Mouse (Mus musculus) kidney, adult 11 months (tissue): ENCODE results near the gene Cmas.

Source experiments
- DNase-seq: peaks from one replicate; pipeline ENCODE4 v3.0.0; 2022

Cmas gene

GRCm38 (mm10) chr6:142795087-142795486, 38.6 kb downstream of the Cmas start:
- DNase-seq: no peak

GRCm38 (mm10) chr6:142795655-142796441, 39.4 kb downstream of the Cmas start:
- DNase-seq: no peak

- DNase-seq: no peak
Measured at GRCm38 (mm10) chr6:142797996-142798395, 41.5 kb downstream of the Cmas start.

DNA sequence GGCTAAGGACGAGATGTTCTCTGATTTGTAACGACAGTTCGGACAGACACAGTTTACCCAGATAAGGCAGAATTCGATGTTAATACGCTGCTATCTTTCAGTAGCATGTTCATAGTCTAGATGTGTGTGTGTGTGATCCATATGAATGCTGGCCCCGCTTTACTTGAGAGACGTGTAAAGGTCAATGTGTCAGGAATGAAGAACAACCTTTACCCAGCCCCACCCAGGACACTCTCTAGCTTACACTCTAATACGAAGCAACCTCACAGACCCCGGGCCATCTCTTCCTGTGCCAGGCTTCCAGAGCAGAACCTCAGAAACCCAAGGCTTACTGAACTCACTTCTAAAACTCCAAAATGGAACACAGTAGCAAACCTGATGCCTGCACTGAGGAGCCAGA, 42.4 kb downstream of the Cmas start:
- DNase-seq: no peak

DNA sequence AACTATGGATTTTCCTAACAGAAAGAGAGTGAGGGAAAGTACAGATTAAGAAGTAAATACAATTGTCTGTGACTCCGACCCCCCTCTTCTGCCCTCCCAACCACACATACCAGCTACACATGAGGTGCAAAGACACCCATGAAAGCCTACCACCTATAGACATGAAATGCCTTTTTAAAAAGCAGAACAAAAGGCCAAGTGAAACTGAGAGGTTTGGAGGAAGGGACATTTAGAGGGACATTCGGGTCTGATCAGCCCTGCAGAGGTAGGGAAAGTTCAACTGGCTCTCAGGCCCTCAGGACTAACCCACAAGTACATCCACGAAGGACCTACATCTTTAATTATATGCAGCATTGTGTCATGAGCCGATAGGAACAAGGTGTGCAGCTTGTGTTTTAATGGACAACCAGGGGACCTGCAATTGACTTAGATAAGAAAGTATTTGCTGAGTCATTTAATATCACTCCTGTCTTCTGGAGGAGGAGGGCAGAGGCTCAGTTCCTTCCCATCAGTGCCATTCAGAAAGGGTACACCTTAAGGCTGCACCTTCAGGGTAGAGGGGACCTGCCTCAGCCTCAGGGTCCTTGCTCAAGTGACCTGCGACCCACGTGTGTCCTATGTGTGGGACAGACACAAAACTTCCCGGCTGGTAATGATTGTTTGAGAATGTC, 43.4 kb downstream of the Cmas start:
- DNase-seq: no peak

DNA sequence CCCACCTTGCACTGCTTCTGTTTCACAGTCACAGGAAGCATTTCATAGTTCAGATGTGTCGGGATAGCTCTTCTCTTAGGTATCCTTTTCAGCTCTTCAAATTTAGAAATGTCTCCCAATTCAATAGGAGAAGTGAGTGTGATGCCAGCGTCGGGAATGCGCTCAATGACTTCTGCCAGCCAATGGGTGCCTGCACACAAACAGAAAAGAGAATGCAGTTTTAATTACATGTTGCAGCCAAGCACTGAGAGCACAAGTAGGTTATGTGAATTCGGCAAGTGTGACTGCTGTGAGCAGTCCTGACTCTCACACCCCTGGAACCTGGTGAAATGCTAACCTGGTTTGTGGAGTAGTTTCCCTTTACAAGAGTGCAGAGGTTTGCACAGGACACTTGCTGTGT, 45.2 kb downstream of the Cmas start:
- DNase-seq: no peak

DNA sequence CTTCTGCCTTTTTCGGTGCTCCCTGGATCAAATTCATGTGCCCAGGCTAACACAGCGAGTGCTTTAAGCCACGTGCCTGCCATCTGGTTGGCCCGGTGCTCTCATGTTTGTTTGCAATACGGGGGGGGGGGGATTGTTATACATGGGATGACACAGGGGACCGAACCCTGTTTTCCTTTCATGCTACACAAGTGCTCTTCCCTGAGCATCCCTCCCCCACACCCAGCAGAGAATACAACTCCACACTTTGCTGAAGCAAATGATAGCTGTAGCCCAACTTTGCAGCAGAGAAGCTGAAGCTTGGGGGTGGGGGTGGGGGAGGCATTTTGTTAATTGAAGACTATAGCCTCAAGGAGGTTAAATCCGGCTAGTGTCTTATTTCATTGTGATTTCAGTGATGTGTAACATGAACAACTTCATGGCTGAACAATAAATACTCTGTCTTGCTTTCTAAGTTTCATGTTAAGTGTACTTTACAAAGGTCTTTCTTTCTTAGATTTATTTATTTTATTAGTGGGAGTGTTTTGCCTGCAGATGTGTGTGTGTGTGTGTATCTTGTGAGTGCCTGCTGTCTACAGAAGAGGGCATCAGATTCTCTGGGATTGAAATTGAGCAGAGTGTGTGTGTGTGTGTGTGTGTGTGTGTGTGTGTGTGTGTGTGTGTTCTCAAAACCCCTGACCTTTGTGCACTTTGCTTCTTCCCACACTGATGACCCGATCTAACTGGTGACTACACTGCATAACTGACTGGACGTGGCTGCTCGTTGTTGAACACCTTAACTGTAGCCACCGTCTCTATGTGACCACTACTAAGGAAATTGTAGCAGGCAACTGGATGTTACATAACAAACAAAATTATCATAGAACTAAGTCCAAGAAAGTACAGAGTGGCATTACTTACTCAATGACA, 46.4 kb downstream of the Cmas start:
- DNase-seq: no peak

- DNase-seq: no peak
Measured at GRCm38 (mm10) chr6:142804402-142804801, 47.9 kb downstream of the Cmas start, which contains the start of gene Sult6b2. Gene Sult6b2 (minus strand): TSS chr6:142804502.

GRCm38 (mm10) chr6:142806326-142806725, 49.8 kb downstream of the Cmas start:
- no peak for DNase-seq

- no peak for DNase-seq
Measured at GRCm38 (mm10) chr6:142809373-142810098, 53.0 kb downstream of the Cmas start.

GRCm38 (mm10) chr6:142810239-142810638, 53.8 kb downstream of the Cmas start:
- no peak for DNase-seq

DNA sequence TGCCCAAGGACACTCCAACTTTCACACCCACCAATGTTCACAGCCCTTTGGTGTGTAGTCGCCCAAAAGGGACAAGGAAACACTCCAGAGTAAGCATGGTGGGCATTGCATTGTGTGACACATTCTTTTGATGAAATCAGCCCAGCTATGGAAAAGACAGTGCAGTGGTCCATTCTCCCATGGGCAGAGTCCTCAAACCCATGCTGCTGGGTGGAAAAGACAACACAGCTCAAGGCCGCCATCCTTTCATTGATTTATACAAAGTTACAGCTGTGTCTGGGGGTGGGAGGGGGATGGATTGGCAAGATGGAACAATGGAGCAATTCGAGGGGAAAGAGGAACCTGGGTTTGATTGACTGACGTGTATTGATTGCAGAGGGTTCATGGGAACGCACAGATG, 56.5 kb downstream of the Cmas start:
- no peak for DNase-seq

DNA sequence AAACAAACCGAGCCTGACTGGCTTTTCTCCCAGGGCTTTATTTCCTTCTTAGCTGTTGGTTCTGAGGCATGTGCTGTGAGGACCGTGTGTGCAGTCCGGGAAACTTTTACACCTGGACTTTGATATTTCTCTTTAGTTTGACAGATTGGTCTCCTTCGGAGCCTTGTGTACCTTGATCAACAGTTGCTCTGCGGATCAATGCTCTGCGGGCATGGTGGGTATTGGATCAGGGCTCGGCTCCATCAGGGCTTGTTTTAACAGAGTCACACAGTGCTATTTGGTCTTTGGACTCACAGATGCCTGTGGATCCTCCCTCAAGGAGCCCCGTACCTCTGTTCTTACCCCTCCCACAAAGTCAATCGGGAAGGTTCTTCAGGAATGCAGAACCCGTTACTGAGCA, 57.5 kb downstream of the Cmas start:
- peak; percentile 66 for DNase-seq

GRCm38 (mm10) chr6:142814495-142814921, 58.0 kb downstream of the Cmas start:
- peak; percentile 78 for DNase-seq

DNA sequence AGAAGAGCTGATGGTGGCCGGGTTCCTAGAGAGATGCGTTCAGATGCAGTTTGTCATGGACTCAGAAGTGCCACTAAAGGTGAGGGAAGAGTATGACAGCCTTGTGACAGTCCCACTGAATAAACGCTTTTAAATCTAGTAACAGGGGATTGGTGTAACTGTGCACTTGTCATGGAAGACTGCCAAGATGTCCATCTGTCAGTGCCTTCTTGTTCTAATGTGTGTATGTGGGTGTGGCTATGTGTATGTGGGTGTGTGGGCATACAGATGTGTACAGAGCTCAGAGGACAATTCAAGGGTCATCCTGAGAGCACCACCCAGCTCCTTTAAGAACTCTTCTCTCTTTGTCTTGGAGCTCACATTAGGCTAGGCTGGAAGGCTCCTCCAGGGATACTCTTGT, 59.0 kb downstream of the Cmas start:
- DNase-seq: no peak

- DNase-seq: no peak
Measured at GRCm38 (mm10) chr6:142818306-142818705, 61.8 kb downstream of the Cmas start.

DNA sequence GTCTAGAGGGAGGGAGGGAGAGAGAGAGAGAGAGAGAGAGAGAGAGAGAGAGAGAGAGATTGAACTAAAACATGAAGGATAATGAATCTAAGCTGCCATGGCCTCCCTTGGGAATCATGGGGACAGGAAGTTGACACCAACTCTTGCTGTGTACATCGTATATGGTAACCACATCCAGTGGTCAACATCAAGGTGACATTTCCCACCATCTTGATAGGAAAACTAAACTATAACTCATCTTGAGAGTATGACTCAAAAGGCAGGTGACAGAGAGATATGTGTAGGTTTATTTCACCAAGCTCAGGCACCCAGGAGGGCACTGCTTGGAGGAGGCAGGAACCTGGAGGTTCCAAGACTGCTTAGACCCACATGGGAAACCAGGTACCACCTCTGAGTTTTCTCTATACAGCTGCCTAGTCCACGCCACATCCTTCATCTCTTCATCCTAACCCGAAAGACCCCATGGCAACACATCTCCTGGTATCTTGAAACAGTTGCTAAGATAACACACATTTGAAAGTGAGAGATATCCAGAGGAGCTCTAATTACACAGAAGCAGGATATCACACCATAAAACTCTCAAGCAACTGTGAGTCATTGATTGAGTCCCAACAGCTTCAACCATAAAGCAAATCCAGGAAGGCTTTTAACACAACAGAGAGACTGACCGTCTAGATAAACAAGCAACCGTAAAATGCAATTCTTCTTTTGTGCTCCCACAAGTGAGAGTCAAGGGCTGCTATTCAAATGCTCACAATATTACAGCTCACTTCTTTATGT, 66.7 kb downstream of the Cmas start:
- no peak for DNase-seq
